Mouse (Mus musculus) gastrocnemius, postnatal 25 days (tissue): ENCODE measurements around the gene Gm21861. TPM values are rescaled to one million over a fixed set of nuclear protein-coding genes. Genes with fewer than 3 reads are reported as not detected.
"Not testable (repeated sequence)": the region's sequence is repeated elsewhere in the genome, so short reads cannot be mapped to it uniquely, and the experiment has no call there.

ENCODE experiments used
- DNase-seq: peaks from one replicate; pipeline ENCODE4 v3.0.0; 2022
- long read RNA-seq, 2 experiments: library from polyadenylated mRNA; stranded (forward); transcript quantifications; one replicate each; pipeline ENCODE4 v2.0.0; 2021
- total RNA-seq, 2 experiments: library from RNA; stranded (reverse); gene quantifications; 1 replicate in 1 of 2; 2 replicates in 1 of 2; pipeline ENCODE4 v1.2.3; 2021

Gm21861 gene
- total RNA-seq, result not detected
- long read RNA-seq, experiment 1, result 0 reads
- long read RNA-seq, experiment 2, result 0 reads

- not testable (repeated sequence) for DNase-seq
Observed at GRCm38 (mm10) chrY:58814497-58814896, at the start of gene Gm21861. Gene Gm21861 (minus strand): TSS chrY:58814597.
